Mouse (Mus musculus): ENCODE data around the gene Ppp3r2. TPM values are rescaled to one million over a fixed set of nuclear protein-coding genes. Genes with fewer than 3 reads are reported as not detected.

Gene Ppp3r2
- total RNA-seq, 1 experiment: not detected

DNA sequence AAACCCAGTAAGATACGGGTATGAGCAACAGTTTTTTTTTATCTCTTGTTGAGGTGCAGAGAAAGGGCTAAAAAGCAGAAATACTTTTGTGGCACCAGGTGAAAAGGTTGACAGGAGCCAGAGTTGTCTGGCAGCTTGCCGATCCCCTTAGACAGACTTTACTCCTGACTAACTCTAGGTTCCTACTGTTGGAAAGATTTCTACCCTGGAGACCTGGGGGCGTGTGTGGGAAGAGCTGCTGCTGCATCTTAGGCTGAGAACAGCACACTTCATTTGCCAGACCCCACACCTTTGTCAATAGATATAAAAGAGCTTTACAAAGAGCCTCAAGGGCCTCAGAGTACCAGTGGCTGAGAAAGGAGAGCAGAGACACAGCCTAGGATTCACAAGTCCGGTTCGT, 17.0 kb downstream of the Ppp3r2 start:
- no peak for TF ChIP-seq ZC3H11A (IDR thresholded peaks at IDR 0.05; ENCODE audit: borderline replicate concordance, low read depth, low read length)
- TF ChIP-seq HCFC1 (IDR thresholded peaks at IDR 0.05; ENCODE audit: borderline replicate concordance, insufficient read depth, low read length): no peak
- TF ChIP-seq CHD2 (IDR thresholded peaks at IDR 0.05; ENCODE audit: low read depth, low read length): no peak
- no peak for DNase-seq (ENCODE audit: low read depth, low spot score)

DNA sequence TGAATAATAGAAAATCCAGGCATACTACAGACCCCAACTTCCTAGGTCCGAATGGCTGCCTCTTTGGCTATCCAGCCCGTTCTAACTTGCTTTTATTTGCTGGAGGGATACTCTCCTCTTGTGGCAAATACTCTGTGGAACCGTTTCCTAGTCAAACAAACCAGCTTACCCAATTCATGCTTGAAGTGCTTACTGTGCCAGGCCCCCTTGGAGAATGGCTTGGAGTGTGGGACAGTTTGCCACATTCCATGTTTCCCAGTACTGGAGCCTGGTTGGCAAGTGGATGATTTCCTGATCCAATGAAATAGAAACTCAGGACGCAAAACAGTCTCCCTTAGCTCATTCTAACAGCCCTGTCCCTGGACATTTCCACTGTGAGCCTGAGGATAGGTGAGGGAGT, 19.6 kb downstream of the Ppp3r2 start:
- in situ Hi-C loops (cut with MboI; ENCODE audit: low sequenced_read_pairs in 2 of 2, unreplicated experiment in 2 of 2): no loop called here
- Histone ChIP-seq H3K36me3 (ENCODE audit: control insufficient read depth, insufficient read depth, low read length, poor library complexity, severe bottlenecking) (peaks cover 8% of the 10 kb centered on the region), H3K9ac (ENCODE audit: insufficient read depth, low read depth, low read length, poor library complexity, severe bottlenecking) (no peak overlapping the region), H3K4me3 (ENCODE audit: insufficient read depth in 1 of 2, low read depth in 1 of 2, low read length in 2 of 2, poor library complexity in 1 of 2, severe bottlenecking in 1 of 2) (no peak overlapping the region), H3K27ac (ENCODE audit: insufficient read depth, low read depth, low read length, poor library complexity, severe bottlenecking) (no peak overlapping the region), H3K4me1 (ENCODE audit: control insufficient read depth in 2 of 2, insufficient read depth in 2 of 2, low read length in 2 of 2, poor library complexity in 1 of 2) (no peaks in the 10 kb centered on the region), H3K9me3 (ENCODE audit: control insufficient read depth, insufficient read depth, low read depth, low read length) (no peaks in the 10 kb centered on the region)
- DNase-seq (ENCODE audit: low read depth, low spot score): no peak
- TF ChIP-seq MAFK (IDR thresholded peaks at IDR 0.05; ENCODE audit: insufficient read depth, low read depth, low read length) (no peak), ZNF384 (IDR thresholded peaks at IDR 0.05; ENCODE audit: low read depth, low read length) (no peak), CHD2 (IDR thresholded peaks at IDR 0.05; ENCODE audit: low read depth, low read length) (no peak), ZC3H11A (IDR thresholded peaks at IDR 0.05; ENCODE audit: borderline replicate concordance, low read depth, low read length) (no peak), HCFC1 (IDR thresholded peaks at IDR 0.05; ENCODE audit: borderline replicate concordance, insufficient read depth, low read length) (no peak)

More for the DNA sequence above, 17.0 kb downstream of the Ppp3r2 start:
- Histone ChIP-seq H3K4me1 (ENCODE audit: control insufficient read depth in 2 of 2, insufficient read depth in 2 of 2, low read length in 2 of 2, poor library complexity in 1 of 2) (no peaks in the 10 kb centered on the region), H3K9me3 (ENCODE audit: control insufficient read depth, insufficient read depth, low read depth, low read length) (no peaks in the 10 kb centered on the region), H3K36me3 (ENCODE audit: control insufficient read depth, insufficient read depth, low read length, poor library complexity, severe bottlenecking) (peaks cover 6% of the 10 kb centered on the region), H3K9ac (ENCODE audit: insufficient read depth, low read depth, low read length, poor library complexity, severe bottlenecking) (no peak overlapping the region), H3K27ac (ENCODE audit: insufficient read depth, low read depth, low read length, poor library complexity, severe bottlenecking) (no peak overlapping the region), H3K4me3 (ENCODE audit: insufficient read depth in 1 of 2, low read depth in 1 of 2, low read length in 2 of 2, poor library complexity in 1 of 2, severe bottlenecking in 1 of 2) (no peak overlapping the region)
- in situ Hi-C loops (cut with MboI; ENCODE audit: low sequenced_read_pairs in 2 of 2, unreplicated experiment in 2 of 2): no loop called here

DNA sequence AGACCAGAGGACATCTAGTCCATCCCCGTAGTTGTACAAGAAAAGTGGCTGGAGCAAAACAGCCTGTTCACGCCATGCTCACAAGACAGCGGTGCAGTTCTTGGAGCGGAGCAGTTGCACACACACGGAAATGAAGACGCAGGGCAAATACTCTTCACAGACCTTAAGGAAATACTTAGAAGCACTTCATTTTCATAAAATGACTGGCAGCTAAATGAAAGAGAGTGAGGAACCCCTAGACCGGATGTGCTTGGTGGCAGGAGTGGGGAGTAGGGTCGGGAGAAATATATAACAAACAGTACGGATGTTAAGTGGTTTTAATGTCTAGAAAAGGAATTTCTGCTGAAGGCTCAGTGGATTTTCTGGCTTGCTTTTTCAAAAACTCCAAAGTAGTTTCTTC, 20.2 kb downstream of the Ppp3r2 start:
- in situ Hi-C loops (cut with MboI; ENCODE audit: low sequenced_read_pairs in 2 of 2, unreplicated experiment in 2 of 2): no loop called here
- Histone ChIP-seq H3K27ac (ENCODE audit: insufficient read depth, low read depth, low read length, poor library complexity, severe bottlenecking) (no peak overlapping the region), H3K9me3 (ENCODE audit: control insufficient read depth, insufficient read depth, low read depth, low read length) (no peaks in the 10 kb centered on the region), H3K4me1 (ENCODE audit: control insufficient read depth in 2 of 2, insufficient read depth in 2 of 2, low read length in 2 of 2, poor library complexity in 1 of 2) (no peaks in the 10 kb centered on the region), H3K36me3 (ENCODE audit: control insufficient read depth, insufficient read depth, low read length, poor library complexity, severe bottlenecking) (peaks cover 8% of the 10 kb centered on the region), H3K9ac (ENCODE audit: insufficient read depth, low read depth, low read length, poor library complexity, severe bottlenecking) (no peak overlapping the region), H3K4me3 (ENCODE audit: insufficient read depth in 1 of 2, low read depth in 1 of 2, low read length in 2 of 2, poor library complexity in 1 of 2, severe bottlenecking in 1 of 2) (no peak overlapping the region)
- no peak for DNase-seq (ENCODE audit: low read depth, low spot score)
- TF ChIP-seq ZC3H11A (IDR thresholded peaks at IDR 0.05; ENCODE audit: borderline replicate concordance, low read depth, low read length): no peak
- TF ChIP-seq CHD2 (IDR thresholded peaks at IDR 0.05; ENCODE audit: low read depth, low read length): no peak

DNA sequence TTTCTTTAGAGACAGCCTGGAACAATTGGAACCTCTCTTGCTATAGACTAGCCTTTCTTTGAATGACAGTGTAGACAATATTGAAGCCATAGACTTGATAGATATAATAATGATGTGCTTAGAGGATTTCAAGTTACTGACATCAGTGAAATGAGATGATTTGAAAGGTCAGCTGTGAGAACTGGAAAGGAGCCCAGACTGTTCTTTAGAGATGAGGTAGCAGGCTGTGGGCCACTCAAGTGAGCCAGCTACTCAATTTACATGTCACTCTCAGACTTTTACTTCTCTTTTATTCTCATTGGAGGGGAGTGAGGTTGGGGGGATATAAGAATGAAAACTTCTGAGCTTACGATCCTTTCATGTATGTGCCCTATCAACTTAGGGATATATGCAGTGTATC, 22.4 kb downstream of the Ppp3r2 start:
- peaks cover 17% of the 10 kb centered on the region for H3K36me3 ChIP-seq (ENCODE audit: control insufficient read depth, insufficient read depth, low read length, poor library complexity, severe bottlenecking)
- in situ Hi-C loops (cut with MboI; ENCODE audit: low sequenced_read_pairs in 2 of 2, unreplicated experiment in 2 of 2): no loop called here
- TF ChIP-seq ZC3H11A (IDR thresholded peaks at IDR 0.05; ENCODE audit: borderline replicate concordance, low read depth, low read length) (no peak), HCFC1 (IDR thresholded peaks at IDR 0.05; ENCODE audit: borderline replicate concordance, insufficient read depth, low read length) (no peak), ZNF384 (IDR thresholded peaks at IDR 0.05; ENCODE audit: low read depth, low read length) (no peak), MAFK (IDR thresholded peaks at IDR 0.05; ENCODE audit: insufficient read depth, low read depth, low read length) (no peak), CHD2 (IDR thresholded peaks at IDR 0.05; ENCODE audit: low read depth, low read length) (no peak)

DNA sequence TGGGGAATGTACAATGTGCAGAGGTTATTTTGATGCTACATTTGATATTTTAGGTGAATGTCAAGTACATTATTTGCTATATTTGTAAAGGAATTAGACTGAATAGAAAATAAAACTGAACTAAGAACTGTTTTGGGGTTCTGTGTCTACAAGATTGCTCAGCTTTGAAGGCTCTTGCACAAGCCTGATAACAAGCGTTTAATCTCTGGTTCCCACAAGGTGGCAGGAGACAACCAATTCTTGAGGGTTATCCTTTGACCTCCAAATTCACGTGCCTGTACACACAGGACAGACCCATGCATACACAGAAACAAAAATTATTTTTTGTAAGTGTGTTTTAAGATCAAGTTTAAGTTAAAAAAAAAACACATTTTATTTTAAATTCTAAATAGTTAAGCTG, 41.9 kb downstream of the Ppp3r2 start:
- no peak overlapping the region for H3K27ac ChIP-seq (ENCODE audit: insufficient read depth, low read depth, low read length, poor library complexity, severe bottlenecking)
- no peak overlapping the region for H3K4me3 ChIP-seq (ENCODE audit: insufficient read depth in 1 of 2, low read depth in 1 of 2, low read length in 2 of 2, poor library complexity in 1 of 2, severe bottlenecking in 1 of 2)
- in situ Hi-C loops (cut with MboI; ENCODE audit: low sequenced_read_pairs in 2 of 2, unreplicated experiment in 2 of 2): loop anchor here in 1 of 2 experiments (25.0 kb wide), 1 partner anchor 1178 kb away; the partner anchor contains the start of gene Tex10
- H3K4me1 ChIP-seq (ENCODE audit: control insufficient read depth in 2 of 2, insufficient read depth in 2 of 2, low read length in 2 of 2, poor library complexity in 1 of 2): no peaks in the 10 kb centered on the region
- peaks cover 23% of the 10 kb centered on the region for H3K36me3 ChIP-seq (ENCODE audit: control insufficient read depth, insufficient read depth, low read length, poor library complexity, severe bottlenecking)
- TF ChIP-seq HCFC1 (IDR thresholded peaks at IDR 0.05; ENCODE audit: borderline replicate concordance, insufficient read depth, low read length): no peak
- no peak for TF ChIP-seq ZNF384 (IDR thresholded peaks at IDR 0.05; ENCODE audit: low read depth, low read length)
- no peak for TF ChIP-seq MAFK (IDR thresholded peaks at IDR 0.05; ENCODE audit: insufficient read depth, low read depth, low read length)
- no peak for TF ChIP-seq CHD2 (IDR thresholded peaks at IDR 0.05; ENCODE audit: low read depth, low read length)
- TF ChIP-seq ZC3H11A (IDR thresholded peaks at IDR 0.05; ENCODE audit: borderline replicate concordance, low read depth, low read length): no peak
- no peak for DNase-seq (ENCODE audit: low read depth, low spot score)
- no peak overlapping the region for H3K9ac ChIP-seq (ENCODE audit: insufficient read depth, low read depth, low read length, poor library complexity, severe bottlenecking)
- H3K9me3 ChIP-seq (ENCODE audit: control insufficient read depth, insufficient read depth, low read depth, low read length): no peaks in the 10 kb centered on the region

More for the DNA sequence above, 22.4 kb downstream of the Ppp3r2 start:
- Histone ChIP-seq H3K9me3 (ENCODE audit: control insufficient read depth, insufficient read depth, low read depth, low read length) (no peaks in the 10 kb centered on the region), H3K4me1 (ENCODE audit: control insufficient read depth in 2 of 2, insufficient read depth in 2 of 2, low read length in 2 of 2, poor library complexity in 1 of 2) (no peaks in the 10 kb centered on the region), H3K27ac (ENCODE audit: insufficient read depth, low read depth, low read length, poor library complexity, severe bottlenecking) (no peak overlapping the region), H3K4me3 (ENCODE audit: insufficient read depth in 1 of 2, low read depth in 1 of 2, low read length in 2 of 2, poor library complexity in 1 of 2, severe bottlenecking in 1 of 2) (no peak overlapping the region), H3K9ac (ENCODE audit: insufficient read depth, low read depth, low read length, poor library complexity, severe bottlenecking) (no peak overlapping the region)
- no peak for DNase-seq (ENCODE audit: low read depth, low spot score)
